Mouse (Mus musculus) T-helper 17 cell (primary cell): Measurements from ENCODE around the gene Il31ra.

Experiments used
- in situ Hi-C, 2 experiments: fragments of 300-600 bp; cut with MboI, MseI; formaldehyde crosslinking; loops; 1 replicate in 1 of 2; 2 replicates in 1 of 2; pipeline ENCODE4 v1.15.1; 2025; ENCODE audit warnings: high pct_unique_total_duplicates in 2 of 2

Gene Il31ra

GRCm38 (mm10) chr13:112510437-112511212 is 83.5 kb downstream of the Il31ra start:
- in situ Hi-C loops = loop anchor here in 1 of 2 experiments (25.0 kb wide), 1 partner anchor 223 kb away; the partner anchor contains the start of gene Ankrd55

- in situ Hi-C loops = loop anchor here in 1 of 2 experiments (25.0 kb wide), 1 partner anchor 222 kb away; the partner anchor contains the start of gene Ankrd55
Observed at GRCm38 (mm10) chr13:112509465-112509864, 84.7 kb downstream of the Il31ra start.

GRCm38 (mm10) chr13:112508487-112508886 is 85.7 kb downstream of the Il31ra start:
- in situ Hi-C loops = loop anchor here in 1 of 2 experiments (25.0 kb wide), 1 partner anchor 221 kb away; the partner anchor contains the start of gene Ankrd55

GRCm38 (mm10) chr13:112507691-112508090 is 86.5 kb downstream of the Il31ra start:
- in situ Hi-C loops = loop anchor here in 1 of 2 experiments (25.0 kb wide), 1 partner anchor 220 kb away; the partner anchor contains the start of gene Ankrd55

GRCm38 (mm10) chr13:112506766-112507165 is 87.4 kb downstream of the Il31ra start:
- in situ Hi-C loops = loop anchor here in 1 of 2 experiments (25.0 kb wide), 1 partner anchor 219 kb away; the partner anchor contains the start of gene Ankrd55

- in situ Hi-C loops = loop anchor here in 1 of 2 experiments (25.0 kb wide), 1 partner anchor 218 kb away; the partner anchor contains the start of gene Ankrd55
Observed at GRCm38 (mm10) chr13:112505436-112505835, 88.7 kb downstream of the Il31ra start.

GRCm38 (mm10) chr13:112503846-112504245 is 90.3 kb downstream of the Il31ra start:
- in situ Hi-C loops = loop anchor here in 1 of 2 experiments (25.0 kb wide), 1 partner anchor 217 kb away; the partner anchor contains the start of gene Ankrd55

- in situ Hi-C loops = loop anchor here in 1 of 2 experiments (25.0 kb wide), 1 partner anchor 213 kb away; the partner anchor contains the start of gene Ankrd55
Observed at GRCm38 (mm10) chr13:112500466-112500865, 93.7 kb downstream of the Il31ra start.

GRCm38 (mm10) chr13:112500027-112500426 is 94.1 kb downstream of the Il31ra start:
- in situ Hi-C loops = loop anchor here in 1 of 2 experiments (25.0 kb wide), 1 partner anchor 213 kb away; the partner anchor contains the start of gene Ankrd55

GRCm38 (mm10) chr13:112494590-112494989 is 99.6 kb downstream of the Il31ra start:
- in situ Hi-C loops = loop anchor here (10.0 to 25.0 kb wide), 2 partner anchors 732 to 1460 kb away; no protein-coding TSS in a partner anchor

- in situ Hi-C loops = loop anchor here (10.0 to 25.0 kb wide), 2 partner anchors 730 to 1457 kb away; no protein-coding TSS in a partner anchor
Observed at GRCm38 (mm10) chr13:112492285-112492678, 101.9 kb downstream of the Il31ra start.

- in situ Hi-C loops = loop anchor here (10.0 to 25.0 kb wide), 2 partner anchors 729 to 1457 kb away; no protein-coding TSS in a partner anchor
Observed at GRCm38 (mm10) chr13:112491636-112492284, 102.4 kb downstream of the Il31ra start.

GRCm38 (mm10) chr13:112490036-112490435 is 104.1 kb downstream of the Il31ra start:
- in situ Hi-C loops = loop anchor here (10.0 to 25.0 kb wide), 2 partner anchors 728 to 1455 kb away; no protein-coding TSS in a partner anchor

- in situ Hi-C loops = loop anchor here in 1 of 2 experiments (25.0 kb wide), 1 partner anchor 724 kb away; no protein-coding TSS in a partner anchor
Observed at GRCm38 (mm10) chr13:112486676-112487075, 107.5 kb downstream of the Il31ra start.

GRCm38 (mm10) chr13:112486236-112486635 is 107.9 kb downstream of the Il31ra start:
- in situ Hi-C loops = loop anchor here in 1 of 2 experiments (25.0 kb wide), 1 partner anchor 724 kb away; no protein-coding TSS in a partner anchor

- in situ Hi-C loops = loop anchor here in 1 of 2 experiments (25.0 kb wide), 1 partner anchor 721 kb away; no protein-coding TSS in a partner anchor
Observed at GRCm38 (mm10) chr13:112483015-112483414, 111.1 kb downstream of the Il31ra start.

GRCm38 (mm10) chr13:112482525-112482924 is 111.6 kb downstream of the Il31ra start:
- in situ Hi-C loops = loop anchor here in 1 of 2 experiments (25.0 kb wide), 1 partner anchor 720 kb away; no protein-coding TSS in a partner anchor

GRCm38 (mm10) chr13:112479926-112480325 is 114.2 kb downstream of the Il31ra start:
- in situ Hi-C loops = loop anchor here in 1 of 2 experiments (25.0 kb wide), 1 partner anchor 718 kb away; no protein-coding TSS in a partner anchor

- in situ Hi-C loops = loop anchor here in 1 of 2 experiments (25.0 kb wide), 1 partner anchor 717 kb away; no protein-coding TSS in a partner anchor
Observed at GRCm38 (mm10) chr13:112479032-112479431, 115.1 kb downstream of the Il31ra start.
